Mouse (Mus musculus): ENCODE data around the gene Foxj3.

DNA sequence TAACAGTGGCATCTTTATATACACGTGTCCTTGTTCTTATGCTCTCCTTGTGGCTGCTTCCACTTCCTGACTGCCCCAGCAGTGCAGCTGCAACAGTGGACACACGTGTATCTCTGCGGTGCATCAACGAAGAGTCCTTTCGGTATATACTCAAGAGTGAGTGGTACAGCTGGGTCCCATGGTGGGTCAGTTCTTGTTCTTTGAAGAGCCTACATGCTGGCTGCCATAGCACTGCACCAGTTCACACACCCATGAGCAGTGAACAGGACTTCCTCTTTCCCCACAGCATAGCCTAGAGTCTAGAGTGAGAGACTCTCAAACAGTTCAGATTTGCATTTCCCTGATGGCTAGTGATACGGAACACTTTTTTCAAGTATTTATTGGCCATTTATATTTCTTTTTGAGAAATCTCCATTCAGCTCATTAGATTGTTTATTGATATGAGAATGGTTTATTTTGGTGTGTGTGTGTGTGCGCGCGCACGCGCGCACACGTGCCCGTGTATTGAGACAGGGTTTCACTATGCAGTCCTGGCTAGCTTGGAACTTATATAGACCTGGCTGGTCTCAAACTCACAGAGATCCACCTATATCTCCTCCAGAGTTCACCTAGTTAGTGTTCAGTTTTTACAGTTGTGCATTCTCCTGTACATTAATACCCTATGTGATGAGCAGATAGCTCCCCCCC, 126.7 kb downstream of the Foxj3 start:
- TF ChIP-seq CTCF (conservative IDR thresholded peaks at IDR 0.05 in 1 of 2, IDR thresholded peaks at IDR 0.05 in 1 of 2; ENCODE audit: low read depth in 2 of 2, low read length in 2 of 2) = no peak
- no peak for TF ChIP-seq USF2 (conservative IDR thresholded peaks at IDR 0.05; ENCODE audit: low read depth, low read length)
- peak; percentile 42; the same call in 1 of the 2 replicates for TF ChIP-seq EP300 (IDR thresholded peaks at IDR 0.05; ENCODE audit: low read length)
- peak; percentile 77 for TF ChIP-seq POLR2A (IDR thresholded peaks at IDR 0.05; ENCODE audit: low read depth, low read length)
- TF ChIP-seq TCF12 (IDR thresholded peaks at IDR 0.05; ENCODE audit: low read depth, low read length) = peak; percentile 45; the same call in 1 of the 2 replicates
- peak; percentile 39; the same call in 1 of the 2 replicates for TF ChIP-seq MYC (IDR thresholded peaks at IDR 0.05; ENCODE audit: low read depth, low read length)
- no peak for TF ChIP-seq POLR2AphosphoS2 (IDR thresholded peaks at IDR 0.05; ENCODE audit: low read depth, low read length)
- no peak for TF ChIP-seq ZMIZ1 (IDR thresholded peaks at IDR 0.05; ENCODE audit: low read depth, low read length)
- no peak for TF ChIP-seq RAD21 (IDR thresholded peaks at IDR 0.05; ENCODE audit: low read depth, low read length)
- no peak for TF ChIP-seq E2F4 (IDR thresholded peaks at IDR 0.05; ENCODE audit: insufficient replicate concordance, low read depth, low read length)
- TF ChIP-seq ETS1 (conservative IDR thresholded peaks at IDR 0.05; ENCODE audit: low read depth, low read length) = no peak; the same call in 1 of the 2 replicates
- peak; percentile 87 for TF ChIP-seq MXI1 (IDR thresholded peaks at IDR 0.05; ENCODE audit: low read depth, low read length)
- TF ChIP-seq MAX (IDR thresholded peaks at IDR 0.05; ENCODE audit: low read length) = peak; percentile 83
- no peak for TF ChIP-seq MAFK (IDR thresholded peaks at IDR 0.05; ENCODE audit: insufficient replicate concordance, low read length)

Measured in CH12.LX (cell line).